Mouse (Mus musculus): ENCODE measurements around the gene Zfp799. TPM values are rescaled to one million over a fixed set of nuclear protein-coding genes. Genes with fewer than 3 reads are reported as not detected.
A peak's percentile ranks its signal among the peaks of the same experiment; 100 is the strongest.

Gene Zfp799
- polyA plus RNA-seq, 1 experiment from 2014 or later = 14.2 TPM

GRCm38 (mm10) chr17:32841388-32841787 is 11.3 kb upstream of the Zfp799 start:
- H3K4me1 ChIP-seq (replicated peaks; ENCODE audit: control insufficient read depth, insufficient read depth, low read length) = peaks cover 4% of the 10 kb centered on the region
- H3K4me2 ChIP-seq (ENCODE audit: low read depth, low read length) = no peak overlapping the region
- H3K9me3 ChIP-seq (ENCODE audit: control insufficient read depth, low read length) = no peaks in the 10 kb centered on the region
- H3K27me3 ChIP-seq (ENCODE audit: control insufficient read depth, insufficient read depth, low read depth, low read length) = no peaks in the 10 kb centered on the region
- no peak overlapping the region for H3K27ac ChIP-seq (ENCODE audit: low read length)
- H3K36me3 ChIP-seq (ENCODE audit: control insufficient read depth, insufficient read depth, low read length) = no peaks in the 10 kb centered on the region
- no peak overlapping the region for H3K4me3 ChIP-seq (ENCODE audit: low read length)
- WGBS = 79% methylated on average over 2 of the region's 2 CpGs
- no peak for ATAC-seq (ENCODE audit: low read depth)
- no peak overlapping the region for H3K9ac ChIP-seq (ENCODE audit: low read length)

- Histone ChIP-seq H3K27me3 (ENCODE audit: control insufficient read depth, insufficient read depth, low read depth, low read length) (no peaks in the 10 kb centered on the region), H3K9ac (ENCODE audit: low read length) (peak overlapping the region; percentile 30; the same call in 1 of the 2 replicates), H3K9me3 (ENCODE audit: control insufficient read depth, low read length) (no peaks in the 10 kb centered on the region), H3K36me3 (ENCODE audit: control insufficient read depth, insufficient read depth, low read length) (no peaks in the 10 kb centered on the region), H3K27ac (ENCODE audit: low read length) (peak overlapping the region; percentile 54; the same call in 1 of the 2 replicates), H3K4me2 (ENCODE audit: low read depth, low read length) (peak overlapping the region; percentile 36; the same call in 1 of the 2 replicates), H3K4me1 (replicated peaks; ENCODE audit: control insufficient read depth, insufficient read depth, low read length) (peaks cover 4% of the 10 kb centered on the region), H3K4me3 (ENCODE audit: low read length) (no peak overlapping the region)
- 25% methylated on average over 15 of the region's 15 CpGs for WGBS
- ATAC-seq (ENCODE audit: low read depth) = peak; percentile 65; the same call in 1 of the 2 replicates
Observed at GRCm38 (mm10) chr17:32839083-32839802, 9.2 kb upstream of the Zfp799 start.

- H3K9ac ChIP-seq (ENCODE audit: low read length) = no peak overlapping the region
- WGBS = 27% methylated on average over 3 of the region's 3 CpGs
Observed at GRCm38 (mm10) chr17:32830418-32830782, 339 bp upstream of the Zfp799 start.

GRCm38 (mm10) chr17:32816074-32816784 is 13.8 kb downstream of the Zfp799 start:
- Histone ChIP-seq H3K9ac (ENCODE audit: low read length) (no peak overlapping the region), H3K4me2 (ENCODE audit: low read depth, low read length) (no peak overlapping the region), H3K9me3 (ENCODE audit: control insufficient read depth, low read length) (no peaks in the 10 kb centered on the region), H3K4me1 (replicated peaks; ENCODE audit: control insufficient read depth, insufficient read depth, low read length) (no peaks in the 10 kb centered on the region), H3K27ac (ENCODE audit: low read length) (no peak overlapping the region), H3K36me3 (ENCODE audit: control insufficient read depth, insufficient read depth, low read length) (peaks cover 21% of the 10 kb centered on the region), H3K27me3 (ENCODE audit: control insufficient read depth, insufficient read depth, low read depth, low read length) (no peaks in the 10 kb centered on the region), H3K4me3 (ENCODE audit: low read length) (no peak overlapping the region)
- ATAC-seq (ENCODE audit: low read depth) = no peak
- 94% methylated on average over 1 of the region's 1 CpGs for WGBS

More at GRCm38 (mm10) chr17:32830418-32830782, 339 bp upstream of the Zfp799 start:
- Histone ChIP-seq H3K27me3 (ENCODE audit: control insufficient read depth, insufficient read depth, low read depth, low read length) (no peaks in the 10 kb centered on the region), H3K36me3 (ENCODE audit: control insufficient read depth, insufficient read depth, low read length) (no peaks in the 10 kb centered on the region), H3K9me3 (ENCODE audit: control insufficient read depth, low read length) (no peaks in the 10 kb centered on the region), H3K4me2 (ENCODE audit: low read depth, low read length) (peak overlapping the region; percentile 80), H3K4me1 (replicated peaks; ENCODE audit: control insufficient read depth, insufficient read depth, low read length) (peaks cover 6% of the 10 kb centered on the region; the same call in 1 of the 2 replicates), H3K4me3 (ENCODE audit: low read length) (peak overlapping the region; percentile 83), H3K27ac (ENCODE audit: low read length) (no peak overlapping the region)
- no peak for ATAC-seq (ENCODE audit: low read depth)

GRCm38 (mm10) chr17:32814136-32814535 is 15.9 kb downstream of the Zfp799 start:
- no peak overlapping the region for H3K27ac ChIP-seq (ENCODE audit: low read length)
- no peak for ATAC-seq (ENCODE audit: low read depth)
- 80% methylated on average over 7 of the region's 7 CpGs for WGBS

GRCm38 (mm10) chr17:32810648-32811047 is 19.4 kb downstream of the Zfp799 start:
- no peak overlapping the region for H3K4me2 ChIP-seq (ENCODE audit: low read depth, low read length)
- H3K4me1 ChIP-seq (replicated peaks; ENCODE audit: control insufficient read depth, insufficient read depth, low read length) = no peaks in the 10 kb centered on the region
- no peak overlapping the region for H3K9ac ChIP-seq (ENCODE audit: low read length)
- H3K4me3 ChIP-seq (ENCODE audit: low read length) = no peak overlapping the region
- H3K27me3 ChIP-seq (ENCODE audit: control insufficient read depth, insufficient read depth, low read depth, low read length) = no peaks in the 10 kb centered on the region
- H3K9me3 ChIP-seq (ENCODE audit: control insufficient read depth, low read length) = no peaks in the 10 kb centered on the region
- H3K27ac ChIP-seq (ENCODE audit: low read length) = no peak overlapping the region
- 34% methylated on average over 1 of the region's 1 CpGs for WGBS
- no peak for ATAC-seq (ENCODE audit: low read depth)
- H3K36me3 ChIP-seq (ENCODE audit: control insufficient read depth, insufficient read depth, low read length) = no peaks in the 10 kb centered on the region

More at GRCm38 (mm10) chr17:32814136-32814535, 15.9 kb downstream of the Zfp799 start:
- Histone ChIP-seq H3K4me3 (ENCODE audit: low read length) (no peak overlapping the region), H3K36me3 (ENCODE audit: control insufficient read depth, insufficient read depth, low read length) (peaks cover 4% of the 10 kb centered on the region), H3K9ac (ENCODE audit: low read length) (no peak overlapping the region), H3K4me2 (ENCODE audit: low read depth, low read length) (no peak overlapping the region), H3K27me3 (ENCODE audit: control insufficient read depth, insufficient read depth, low read depth, low read length) (no peaks in the 10 kb centered on the region), H3K4me1 (replicated peaks; ENCODE audit: control insufficient read depth, insufficient read depth, low read length) (no peaks in the 10 kb centered on the region), H3K9me3 (ENCODE audit: control insufficient read depth, low read length) (no peaks in the 10 kb centered on the region)

- H3K9ac ChIP-seq (ENCODE audit: low read length) = peak within 1 kb of the TSS; percentile 61
- peak within 1 kb of the TSS; percentile 61 for H3K4me2 ChIP-seq (ENCODE audit: low read depth, low read length)
- no peak within 1 kb of the TSS for H3K27ac ChIP-seq (ENCODE audit: low read length)
- H3K4me1 ChIP-seq (replicated peaks; ENCODE audit: control insufficient read depth, insufficient read depth, low read length) = no peaks in the 10 kb centered on the region
- peak; percentile 92 for ATAC-seq (ENCODE audit: low read depth)
- no peaks in the 10 kb centered on the region for H3K27me3 ChIP-seq (ENCODE audit: control insufficient read depth, insufficient read depth, low read depth, low read length)
- H3K9me3 ChIP-seq (ENCODE audit: control insufficient read depth, low read length) = no peaks in the 10 kb centered on the region
- no peaks in the 10 kb centered on the region for H3K36me3 ChIP-seq (ENCODE audit: control insufficient read depth, insufficient read depth, low read length)
- peak within 1 kb of the TSS; percentile 52 for H3K4me3 ChIP-seq (ENCODE audit: low read length)
- WGBS = 1% methylated on average over 17 of the region's 17 CpGs
Observed at GRCm38 (mm10) chr17:32809544-32810374, 20.3 kb downstream of the Zfp799 start, which contains the start of gene Zfp811. Zfp811 (minus strand) TSS chr17:32809931.

GRCm38 (mm10) chr17:32808921-32809320 is 21.1 kb downstream of the Zfp799 start:
- H3K4me1 ChIP-seq (replicated peaks; ENCODE audit: control insufficient read depth, insufficient read depth, low read length) = no peaks in the 10 kb centered on the region
- H3K27ac ChIP-seq (ENCODE audit: low read length) = no peak overlapping the region
- H3K27me3 ChIP-seq (ENCODE audit: control insufficient read depth, insufficient read depth, low read depth, low read length) = no peaks in the 10 kb centered on the region

More at GRCm38 (mm10) chr17:32808921-32809320, 21.1 kb downstream of the Zfp799 start:
- H3K9ac ChIP-seq (ENCODE audit: low read length) = peak overlapping the region; percentile 61; the same call in 1 of the 2 replicates
- no peaks in the 10 kb centered on the region for H3K36me3 ChIP-seq (ENCODE audit: control insufficient read depth, insufficient read depth, low read length)
- H3K4me2 ChIP-seq (ENCODE audit: low read depth, low read length) = peak overlapping the region; percentile 61
- no peak for ATAC-seq (ENCODE audit: low read depth)
- no peaks in the 10 kb centered on the region for H3K9me3 ChIP-seq (ENCODE audit: control insufficient read depth, low read length)
- WGBS = 6% methylated on average over 8 of the region's 8 CpGs
- peak overlapping the region; percentile 52 for H3K4me3 ChIP-seq (ENCODE audit: low read length)

Data from lung, embryonic 16.5 days (tissue).